Mouse (Mus musculus): Measurements from ENCODE around the gene Hoxa10. TPM values are rescaled to one million over a fixed set of nuclear protein-coding genes. Genes with fewer than 3 reads are reported as not detected.

The Hoxa10 gene
- polyA plus RNA-seq, 2 experiments: 0.04 TPM; not detected in 1

GRCm38 (mm10) chr6:52207684-52207976, 33.0 kb downstream of the Hoxa10 start:
- H3K4me3 ChIP-seq (ENCODE audit: insufficient read depth in 1 of 2, low read depth in 2 of 2, low read length in 2 of 2): no peak overlapping the region
- H3K27ac ChIP-seq: no peak overlapping the region
- no peak overlapping the region for H3K9ac ChIP-seq (replicated peaks)
- H3K36me3 ChIP-seq (replicated peaks; ENCODE audit: control insufficient read depth, insufficient read depth, low read depth): no peaks in the 10 kb centered on the region
- no peak for DNase-seq (ENCODE audit: low read depth in 3 of 3, low spot score in 3 of 3)
- no peak for ATAC-seq (ENCODE audit: insufficient read depth)
- H3K9me3 ChIP-seq (ENCODE audit: control insufficient read depth, low read length): no peaks in the 10 kb centered on the region
- H3K4me1 ChIP-seq (replicated peaks; ENCODE audit: control insufficient read depth in 2 of 2, insufficient read depth in 2 of 2, low read length in 1 of 2): no peaks in the 10 kb centered on the region
- TF ChIP-seq CTCF (IDR thresholded peaks at IDR 0.05; ENCODE audit: low read depth): no peak
- TF ChIP-seq EP300 (IDR thresholded peaks at IDR 0.05; ENCODE audit: low read depth): no peak
- H3K27me3 ChIP-seq (ENCODE audit: control insufficient read depth, insufficient read depth, low read length): peaks cover 97% of the 10 kb centered on the region
- no peak overlapping the region for H3K4me2 ChIP-seq (ENCODE audit: low read depth)

GRCm38 (mm10) chr6:52206882-52207683, 33.6 kb downstream of the Hoxa10 start:
- H3K27ac ChIP-seq: no peak overlapping the region
- H3K4me1 ChIP-seq (replicated peaks; ENCODE audit: control insufficient read depth in 2 of 2, insufficient read depth in 2 of 2, low read length in 1 of 2): no peaks in the 10 kb centered on the region
- DNase-seq (ENCODE audit: low read depth in 3 of 3, low spot score in 3 of 3): no peak
- no peaks in the 10 kb centered on the region for H3K36me3 ChIP-seq (replicated peaks; ENCODE audit: control insufficient read depth, insufficient read depth, low read depth)
- no peak overlapping the region for H3K9ac ChIP-seq (replicated peaks)
- no peak overlapping the region for H3K4me3 ChIP-seq (ENCODE audit: insufficient read depth in 1 of 2, low read depth in 2 of 2, low read length in 2 of 2)
- ATAC-seq (ENCODE audit: insufficient read depth): no peak
- TF ChIP-seq EP300 (IDR thresholded peaks at IDR 0.05; ENCODE audit: low read depth) (no peak), CTCF (IDR thresholded peaks at IDR 0.05; ENCODE audit: low read depth) (no peak)
- 18% methylated on average over 4 of the region's 4 CpGs for WGBS (ENCODE audit: insufficient replicate concordance)
- H3K27me3 ChIP-seq (ENCODE audit: control insufficient read depth, insufficient read depth, low read length): peaks cover 97% of the 10 kb centered on the region
- no peak overlapping the region for H3K4me2 ChIP-seq (ENCODE audit: low read depth)
- no peaks in the 10 kb centered on the region for H3K9me3 ChIP-seq (ENCODE audit: control insufficient read depth, low read length)

- H3K27me3 ChIP-seq (ENCODE audit: control insufficient read depth, insufficient read depth, low read length): peaks cover 96% of the 10 kb centered on the region
- no peaks in the 10 kb centered on the region for H3K36me3 ChIP-seq (replicated peaks; ENCODE audit: control insufficient read depth, insufficient read depth, low read depth)
- no peaks in the 10 kb centered on the region for H3K4me1 ChIP-seq (replicated peaks; ENCODE audit: control insufficient read depth in 2 of 2, insufficient read depth in 2 of 2, low read length in 1 of 2)
- DNase-seq (ENCODE audit: low read depth in 3 of 3, low spot score in 3 of 3) (no peak), ATAC-seq (ENCODE audit: insufficient read depth) (no peak)
- H3K4me2 ChIP-seq (ENCODE audit: low read depth): no peak overlapping the region
- H3K9me3 ChIP-seq (ENCODE audit: control insufficient read depth, low read length): no peaks in the 10 kb centered on the region
- 18% methylated on average over 55 of the region's 55 CpGs for WGBS (ENCODE audit: insufficient replicate concordance)
- H3K9ac ChIP-seq (replicated peaks): no peak overlapping the region
- TF ChIP-seq EP300 (IDR thresholded peaks at IDR 0.05; ENCODE audit: low read depth) (no peak), CTCF (IDR thresholded peaks at IDR 0.05; ENCODE audit: low read depth) (no peak)
- H3K27ac ChIP-seq: no peak overlapping the region
- H3K4me3 ChIP-seq (ENCODE audit: insufficient read depth in 1 of 2, low read depth in 2 of 2, low read length in 2 of 2): no peak overlapping the region
Observed at GRCm38 (mm10) chr6:52205638-52206621, 34.7 kb downstream of the Hoxa10 start.

GRCm38 (mm10) chr6:52205221-52205620, 35.4 kb downstream of the Hoxa10 start:
- Histone ChIP-seq H3K9ac (replicated peaks) (no peak overlapping the region), H3K4me1 (replicated peaks; ENCODE audit: control insufficient read depth in 2 of 2, insufficient read depth in 2 of 2, low read length in 1 of 2) (no peaks in the 10 kb centered on the region), H3K36me3 (replicated peaks; ENCODE audit: control insufficient read depth, insufficient read depth, low read depth) (no peaks in the 10 kb centered on the region), H3K9me3 (ENCODE audit: control insufficient read depth, low read length) (no peaks in the 10 kb centered on the region), H3K4me3 (ENCODE audit: insufficient read depth in 1 of 2, low read depth in 2 of 2, low read length in 2 of 2) (no peak overlapping the region), H3K4me2 (ENCODE audit: low read depth) (no peak overlapping the region), H3K27ac (no peak overlapping the region), H3K27me3 (ENCODE audit: control insufficient read depth, insufficient read depth, low read length) (peaks cover 97% of the 10 kb centered on the region)
- TF ChIP-seq EP300 (IDR thresholded peaks at IDR 0.05; ENCODE audit: low read depth) (no peak), CTCF (IDR thresholded peaks at IDR 0.05; ENCODE audit: low read depth) (no peak)
- DNase-seq (ENCODE audit: low read depth in 3 of 3, low spot score in 3 of 3) (no peak), ATAC-seq (ENCODE audit: insufficient read depth) (no peak)
- WGBS (ENCODE audit: insufficient replicate concordance): 18% methylated on average over 14 of the region's 14 CpGs
